Mouse (Mus musculus) midbrain, embryonic 13.5 days (tissue): ENCODE data around the gene Atp6v0a2. TPM values are rescaled to one million over a fixed set of nuclear protein-coding genes. Genes with fewer than 3 reads are reported as not detected.
A peak's percentile ranks its signal among the peaks of the same experiment; 100 is the strongest.
"Not testable (repeated sequence)": the region's sequence is repeated elsewhere in the genome, so short reads cannot be mapped to it uniquely, and the experiment has no call there.

Experiments used
- ATAC-seq: fragments of 200-750 bp; cut with Nextera tagmentation; 2 replicates; pipeline ENCODE4 v1.8.0; 2017; ENCODE audit warnings: mild to moderate bottlenecking, moderate TSS enrichment, moderate library complexity
- H3K27ac ChIP-seq: fragments of 300-500 bp; sonication (generic); 2 replicates; pipeline ENCODE4 v1.5.1; 2015; ENCODE audit warnings: inconsistent platforms, mild to moderate bottlenecking, moderate library complexity
- H3K27me3 ChIP-seq: fragments of 300-500 bp; sonication (generic); 2 replicates; pipeline ENCODE4 v1.6.1; 2015; ENCODE audit warnings: mild to moderate bottlenecking, inconsistent platforms
- H3K36me3 ChIP-seq: fragments of 300-500 bp; sonication (generic); 2 replicates; pipeline ENCODE4 v1.6.1; 2015; ENCODE audit warnings: mild to moderate bottlenecking, inconsistent platforms
- H3K4me1 ChIP-seq: fragments of 300-500 bp; sonication (generic); replicated peaks from 2 replicates; pipeline ENCODE4 v1.6.1; 2015; ENCODE audit warnings: inconsistent platforms
- H3K4me2 ChIP-seq: fragments of 300-500 bp; sonication (generic); replicated peaks from 2 replicates; pipeline ENCODE4 v1.6.1; 2015; ENCODE audit warnings: moderate library complexity, mild to moderate bottlenecking, inconsistent platforms
- H3K4me3 ChIP-seq: fragments of 300-500 bp; sonication (generic); replicated peaks from 2 replicates; pipeline ENCODE4 v1.5.1; 2015; ENCODE audit warnings: mild to moderate bottlenecking, inconsistent platforms
- H3K9ac ChIP-seq: fragments of 300-500 bp; sonication (generic); replicated peaks from 2 replicates; pipeline ENCODE4 v1.6.1; 2015; ENCODE audit warnings: mild to moderate bottlenecking, inconsistent platforms
- H3K9me3 ChIP-seq: fragments of 300-500 bp; sonication (generic); 2 replicates; pipeline ENCODE4 v1.6.1; 2016; ENCODE audit warnings: mild to moderate bottlenecking, inconsistent platforms
- WGBS: fragments of 180-500 bp; shearing (Covaris S2); methylation state at CpG from one replicate; pipeline ENCODE4 v1.1.7; 2015; 5-methylcytosine and 5-hydroxymethylcytosine counted together
- polyA plus RNA-seq: library from polyadenylated mRNA; unstranded; fragments of >200 nt; fragmentation: Nextera tagmentation; extraction: Ambion mirVana; gene quantifications from 2 replicates; pipeline ENCODE4 v1.2.1, GENCODE M21; 2015

The Atp6v0a2 gene
- polyA plus RNA-seq, 1 experiment from 2014 or later: 47.3 TPM

DNA sequence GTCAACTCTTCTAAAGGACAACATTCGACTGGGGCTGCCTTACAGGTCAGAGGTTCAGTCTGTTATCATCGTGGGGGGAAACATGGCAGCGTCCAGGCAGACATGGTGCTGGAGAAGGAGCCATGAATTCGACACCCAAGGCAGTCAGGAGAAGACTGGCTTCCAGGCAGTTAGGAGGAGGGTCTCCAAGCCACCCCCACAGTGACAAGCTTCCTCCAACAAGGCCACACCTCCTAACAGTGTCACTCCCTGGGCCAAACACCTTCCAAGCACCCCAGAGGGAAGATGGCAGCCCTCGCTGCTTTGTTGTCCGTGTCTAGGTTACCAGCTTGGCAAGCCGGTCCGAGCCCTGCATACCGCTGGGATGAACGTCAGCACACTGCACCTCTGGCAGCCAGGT lies 9.7 kb upstream of the Atp6v0a2 start:
- Histone ChIP-seq H3K36me3 (peaks cover 61% of the 10 kb centered on the region), H3K27me3 (no peaks in the 10 kb centered on the region), H3K9ac (no peak overlapping the region), H3K4me2 (no peak overlapping the region), H3K9me3 (no peaks in the 10 kb centered on the region), H3K27ac (no peak overlapping the region), H3K4me3 (no peak overlapping the region), H3K4me1 (no peaks in the 10 kb centered on the region)
- 87% methylated on average over 10 of the region's 10 CpGs for WGBS
- no peak for ATAC-seq

DNA sequence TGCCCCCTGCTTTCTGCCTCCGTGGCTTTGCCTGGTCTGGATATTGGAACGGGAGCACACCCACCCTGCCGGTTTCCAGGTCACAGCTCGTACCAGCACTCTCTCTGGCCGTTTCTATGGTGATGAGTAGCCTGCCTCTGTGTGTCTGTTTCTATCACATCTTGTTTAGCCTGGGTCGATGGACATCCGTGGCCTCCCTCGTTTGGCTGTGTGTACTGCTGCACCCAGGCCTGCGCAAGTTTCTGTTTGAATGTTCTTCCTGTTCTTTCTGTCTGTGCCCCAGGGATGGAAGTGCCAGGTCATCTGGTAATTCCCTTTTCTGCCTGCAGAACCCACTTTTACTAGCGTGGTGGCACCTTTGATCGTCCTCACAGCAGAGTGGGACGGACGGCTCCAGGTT lies 7.0 kb upstream of the Atp6v0a2 start:
- H3K36me3 ChIP-seq: peaks cover 56% of the 10 kb centered on the region
- H3K27me3 ChIP-seq: no peaks in the 10 kb centered on the region
- no peak overlapping the region for H3K4me2 ChIP-seq
- no peak overlapping the region for H3K4me3 ChIP-seq
- ATAC-seq: no peak
- H3K9me3 ChIP-seq: no peaks in the 10 kb centered on the region
- no peak overlapping the region for H3K27ac ChIP-seq
- no peaks in the 10 kb centered on the region for H3K4me1 ChIP-seq
- no peak overlapping the region for H3K9ac ChIP-seq
- 69% methylated on average over 13 of the region's 13 CpGs for WGBS

DNA sequence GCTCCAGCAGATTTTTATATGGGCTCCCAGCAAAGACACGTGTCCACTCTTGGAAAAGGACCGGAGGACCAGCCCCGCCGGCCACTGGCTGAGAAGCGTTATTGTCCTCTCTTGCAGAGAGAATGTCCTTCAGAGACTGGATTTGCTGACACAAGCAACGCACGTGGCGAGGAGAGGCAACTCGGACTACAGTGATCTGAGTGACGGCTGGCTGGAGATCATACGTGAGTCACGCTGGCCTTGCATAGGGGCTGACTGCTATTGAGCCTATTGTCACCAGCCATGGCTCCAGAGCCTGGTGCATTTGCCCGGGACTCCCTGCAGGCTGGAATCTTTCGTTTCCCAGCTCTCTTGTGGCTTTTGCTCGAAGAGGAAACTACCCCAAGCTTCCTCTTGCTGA lies 5.5 kb upstream of the Atp6v0a2 start:
- Histone ChIP-seq H3K9ac (no peak overlapping the region), H3K36me3 (peaks cover 53% of the 10 kb centered on the region), H3K4me1 (peaks cover 1% of the 10 kb centered on the region), H3K27ac (no peak overlapping the region), H3K27me3 (no peaks in the 10 kb centered on the region), H3K4me2 (no peak overlapping the region), H3K4me3 (no peak overlapping the region), H3K9me3 (no peaks in the 10 kb centered on the region)
- ATAC-seq: no peak
- 89% methylated on average over 15 of the region's 15 CpGs for WGBS

DNA sequence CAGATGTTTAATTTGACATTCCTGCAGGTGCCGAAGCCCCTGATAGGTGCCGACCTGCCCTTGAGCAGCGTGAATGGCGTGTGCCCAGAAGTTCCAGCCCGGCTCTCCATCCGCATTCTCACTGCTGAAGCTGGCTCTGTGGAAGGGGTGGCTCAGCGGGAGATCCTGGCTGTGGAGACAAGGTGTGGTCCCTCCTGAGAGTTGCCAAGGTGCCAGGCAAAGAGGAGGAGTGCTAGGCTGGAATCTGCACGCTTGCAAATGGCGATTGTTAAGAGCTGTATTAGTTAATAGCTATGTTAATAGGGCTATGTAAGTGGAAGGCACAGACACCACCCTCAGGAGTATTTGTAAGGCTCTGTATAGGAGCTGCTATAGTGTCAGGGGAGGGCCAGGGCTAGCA lies 4.1 kb upstream of the Atp6v0a2 start:
- H3K9ac ChIP-seq: no peak overlapping the region
- WGBS: 96% methylated on average over 9 of the region's 9 CpGs
- H3K4me3 ChIP-seq: no peak overlapping the region
- no peaks in the 10 kb centered on the region for H3K9me3 ChIP-seq
- H3K4me1 ChIP-seq: peaks cover 6% of the 10 kb centered on the region
- H3K4me2 ChIP-seq: no peak overlapping the region
- peaks cover 43% of the 10 kb centered on the region for H3K36me3 ChIP-seq
- H3K27me3 ChIP-seq: no peaks in the 10 kb centered on the region
- H3K27ac ChIP-seq: no peak overlapping the region
- ATAC-seq: no peak

DNA sequence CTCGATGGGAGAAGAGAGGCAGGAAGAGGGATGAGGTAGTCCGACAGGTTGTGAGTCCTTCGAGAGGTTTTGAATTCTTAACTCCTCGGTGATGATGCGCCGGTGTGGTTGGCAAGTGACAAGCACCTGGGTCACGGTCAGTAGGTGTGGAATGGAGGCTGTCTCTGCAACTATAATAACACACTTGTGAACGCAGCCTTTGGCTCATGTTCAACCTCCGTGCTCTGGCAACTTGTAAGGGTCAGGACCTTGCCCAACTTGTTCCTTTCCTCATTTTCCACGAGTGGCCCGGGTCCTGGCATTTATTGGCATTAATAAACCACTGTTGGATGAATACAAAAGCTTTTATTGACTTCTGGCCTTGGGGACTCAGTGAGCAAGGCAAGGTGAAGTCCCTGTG lies 1.3 kb downstream of the Atp6v0a2 start:
- Histone ChIP-seq H3K36me3 (peaks cover 26% of the 10 kb centered on the region), H3K4me3 (peak overlapping the region; percentile 80), H3K4me2 (peak overlapping the region; percentile 96), H3K4me1 (peaks cover 18% of the 10 kb centered on the region), H3K9me3 (no peaks in the 10 kb centered on the region), H3K27me3 (no peaks in the 10 kb centered on the region), H3K9ac (peak overlapping the region; percentile 89), H3K27ac (no peak overlapping the region)
- 33% methylated on average over 11 of the region's 11 CpGs for whole genome bisulfite sequencing
- ATAC-seq: no peak

DNA sequence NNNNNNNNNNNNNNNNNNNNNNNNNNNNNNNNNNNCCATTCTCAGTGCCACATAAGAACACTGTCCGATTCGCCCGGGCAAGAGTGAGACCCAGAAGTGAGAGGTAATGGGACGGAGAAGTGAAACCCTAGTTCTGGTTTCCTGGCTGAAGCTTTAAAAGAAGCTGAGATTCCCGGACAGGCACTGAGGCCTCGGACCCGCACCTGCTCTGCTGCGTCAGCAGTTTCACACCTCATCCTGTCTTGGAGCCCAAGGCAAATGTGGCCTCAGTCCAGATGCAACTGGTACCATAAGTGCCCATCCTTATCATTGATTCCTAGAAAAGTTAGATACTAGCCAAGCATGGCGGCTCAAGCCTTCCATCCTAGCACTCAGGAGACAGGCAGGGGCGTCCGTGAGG lies 3.3 kb downstream of the Atp6v0a2 start:
- no peaks in the 10 kb centered on the region for H3K27me3 ChIP-seq
- no peak overlapping the region for H3K27ac ChIP-seq
- no peak overlapping the region for H3K4me2 ChIP-seq
- no peak overlapping the region for H3K4me3 ChIP-seq
- no peak overlapping the region for H3K9ac ChIP-seq
- ATAC-seq: no peak
- H3K9me3 ChIP-seq: no peaks in the 10 kb centered on the region
- H3K36me3 ChIP-seq: peaks cover 37% of the 10 kb centered on the region
- peaks cover 18% of the 10 kb centered on the region for H3K4me1 ChIP-seq
- 95% methylated on average over 11 of the region's 11 CpGs for WGBS

DNA sequence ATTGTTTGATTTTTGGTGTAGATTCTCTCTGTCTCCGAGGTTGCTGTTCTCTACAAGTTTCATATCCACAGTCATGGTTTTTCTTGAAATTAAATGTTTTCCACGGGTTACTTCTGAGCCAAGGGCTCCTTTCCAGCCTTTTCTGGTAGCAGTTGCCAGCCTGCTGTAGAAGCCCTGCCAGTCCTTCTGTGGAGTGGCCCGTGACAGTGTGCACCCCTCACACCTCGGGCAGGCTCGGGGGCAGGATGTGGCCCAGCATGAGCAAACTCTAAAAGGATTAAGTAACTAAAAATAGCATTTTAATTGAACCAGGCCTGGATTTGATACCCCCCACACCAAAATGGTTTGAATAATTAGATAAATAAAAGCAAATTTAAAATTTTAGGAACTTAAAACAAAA lies 4.1 kb downstream of the Atp6v0a2 start:
- Histone ChIP-seq H3K4me1 (peaks cover 18% of the 10 kb centered on the region), H3K9ac (no peak overlapping the region), H3K9me3 (no peaks in the 10 kb centered on the region), H3K4me3 (no peak overlapping the region), H3K4me2 (no peak overlapping the region), H3K27me3 (no peaks in the 10 kb centered on the region), H3K36me3 (peaks cover 39% of the 10 kb centered on the region), H3K27ac (no peak overlapping the region)
- WGBS: 79% methylated on average over 5 of the region's 5 CpGs
- ATAC-seq: no peak

DNA sequence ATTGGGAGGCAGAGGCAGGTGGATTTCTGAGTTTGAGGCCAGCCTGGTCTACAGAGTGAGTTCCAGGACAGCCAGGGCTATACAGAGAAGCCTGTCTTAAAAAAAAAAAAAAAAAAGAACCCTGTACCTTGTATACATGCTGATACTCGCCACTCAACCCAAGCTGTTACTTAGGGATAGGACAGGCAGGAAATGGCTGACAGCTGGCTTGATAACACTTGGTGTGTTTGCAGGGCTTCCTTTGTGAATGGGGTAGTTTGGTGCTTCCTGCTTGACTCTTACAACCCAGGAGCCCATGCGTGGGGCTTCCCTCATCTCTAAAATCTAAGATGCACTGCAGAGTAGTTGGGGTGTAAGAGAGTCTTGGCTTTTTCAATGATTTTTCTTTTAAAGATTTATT lies 5.0 kb downstream of the Atp6v0a2 start:
- Histone ChIP-seq H3K9ac (no peak overlapping the region), H3K4me1 (peaks cover 12% of the 10 kb centered on the region), H3K27me3 (no peaks in the 10 kb centered on the region), H3K27ac (no peak overlapping the region), H3K9me3 (no peaks in the 10 kb centered on the region), H3K36me3 (peaks cover 48% of the 10 kb centered on the region), H3K4me2 (no peak overlapping the region), H3K4me3 (no peak overlapping the region)
- WGBS: 98% methylated on average over 2 of the region's 2 CpGs
- ATAC-seq: no peak

DNA sequence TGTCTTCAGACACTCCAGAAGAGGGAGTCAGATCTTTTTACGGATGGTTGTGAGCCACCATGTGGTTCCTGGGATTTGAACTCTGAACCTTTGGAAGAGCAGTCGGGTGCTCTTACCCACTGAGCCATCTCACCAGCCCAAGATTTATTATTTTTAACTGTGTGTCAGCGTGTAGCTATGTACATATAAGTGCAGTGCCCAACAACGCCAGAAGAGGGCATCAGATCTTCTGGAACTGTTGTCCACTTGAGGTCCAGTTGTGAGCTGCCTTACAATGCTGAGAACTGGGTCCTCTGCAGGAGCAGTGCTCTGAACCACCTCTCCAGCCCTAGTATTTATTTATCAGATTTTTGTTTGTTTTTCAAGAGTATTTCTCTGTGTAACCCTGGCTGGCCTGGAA lies 6.7 kb downstream of the Atp6v0a2 start:
- not testable (repeated sequence) for ATAC-seq, H3K27ac ChIP-seq, H3K4me3 ChIP-seq, H3K4me1 ChIP-seq, H3K9me3 ChIP-seq, H3K9ac ChIP-seq, H3K4me2 ChIP-seq, H3K27me3 ChIP-seq
- peaks cover 64% of the 10 kb centered on the region for H3K36me3 ChIP-seq
- 89% methylated on average over 4 of the region's 4 CpGs for WGBS

DNA sequence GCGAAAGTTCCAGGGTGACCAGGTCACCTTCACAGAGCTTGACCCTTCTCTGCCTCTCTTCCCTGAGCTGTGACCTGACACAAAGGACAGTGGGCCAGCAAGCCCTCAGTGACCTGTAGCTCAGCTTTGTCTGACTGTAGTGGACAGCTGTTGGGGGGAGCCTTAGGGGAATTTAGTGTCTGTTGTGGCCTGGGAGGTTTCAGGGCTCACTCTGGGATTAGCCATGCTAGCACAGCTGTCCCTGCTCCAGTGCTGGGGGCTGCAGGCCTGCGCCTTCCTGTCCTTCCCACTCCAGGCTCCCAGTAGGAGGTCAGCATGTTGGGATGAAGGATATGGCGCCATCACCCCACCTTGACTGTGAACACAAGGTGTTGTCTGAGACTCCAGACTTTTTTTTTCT lies 7.8 kb downstream of the Atp6v0a2 start:
- H3K4me1 ChIP-seq: no peaks in the 10 kb centered on the region
- H3K27ac ChIP-seq: no peak overlapping the region
- no peak overlapping the region for H3K4me2 ChIP-seq
- no peak for ATAC-seq
- H3K9me3 ChIP-seq: no peaks in the 10 kb centered on the region
- no peak overlapping the region for H3K9ac ChIP-seq
- H3K4me3 ChIP-seq: no peak overlapping the region
- 99% methylated on average over 3 of the region's 3 CpGs for WGBS
- H3K36me3 ChIP-seq: peaks cover 75% of the 10 kb centered on the region
- H3K27me3 ChIP-seq: no peaks in the 10 kb centered on the region

DNA sequence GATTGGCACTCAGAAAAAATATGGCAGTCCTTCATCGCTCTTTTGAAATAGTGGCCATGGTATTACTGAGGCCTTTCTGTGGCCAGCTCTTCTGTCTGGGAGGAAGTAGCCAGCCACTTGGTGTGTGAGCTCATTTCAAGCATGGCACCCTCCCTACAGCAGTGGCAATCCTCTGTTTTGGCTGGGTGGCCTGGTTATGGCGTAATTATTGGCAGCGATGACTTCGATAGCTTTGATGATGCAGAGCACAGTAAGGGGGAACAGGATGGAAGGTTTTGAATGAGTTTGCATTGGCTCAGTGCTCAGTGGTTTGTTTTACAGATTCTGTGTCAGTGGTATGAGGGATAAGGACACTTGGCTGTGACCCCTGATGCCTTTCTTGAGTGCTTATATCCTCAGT lies 8.3 kb downstream of the Atp6v0a2 start:
- Histone ChIP-seq H3K9ac (no peak overlapping the region), H3K27ac (no peak overlapping the region), H3K4me1 (no peaks in the 10 kb centered on the region), H3K36me3 (peaks cover 80% of the 10 kb centered on the region), H3K4me3 (no peak overlapping the region), H3K27me3 (no peaks in the 10 kb centered on the region), H3K9me3 (no peaks in the 10 kb centered on the region), H3K4me2 (no peak overlapping the region)
- 95% methylated on average over 4 of the region's 4 CpGs for WGBS
- no peak for ATAC-seq

DNA sequence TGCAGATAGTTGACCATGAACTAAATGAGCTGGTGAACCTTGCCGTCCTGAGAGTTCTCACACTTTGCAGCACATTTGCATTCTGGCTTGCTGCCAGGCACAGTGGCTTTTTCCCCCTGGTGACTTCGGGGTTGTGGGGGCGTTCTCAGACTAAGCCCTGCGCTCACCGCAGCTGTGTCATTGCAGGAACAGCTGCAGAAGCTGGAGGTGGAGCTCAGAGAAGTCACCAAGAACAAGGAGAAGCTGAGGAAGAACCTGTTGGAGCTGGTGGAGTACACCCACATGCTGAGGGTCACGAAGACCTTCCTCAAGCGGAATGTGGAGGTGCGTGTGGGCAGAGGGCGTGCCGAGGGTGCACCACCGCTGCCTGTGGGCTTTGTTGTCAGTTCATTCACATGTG lies 8.9 kb downstream of the Atp6v0a2 start:
- H3K36me3 ChIP-seq: peaks cover 86% of the 10 kb centered on the region

DNA sequence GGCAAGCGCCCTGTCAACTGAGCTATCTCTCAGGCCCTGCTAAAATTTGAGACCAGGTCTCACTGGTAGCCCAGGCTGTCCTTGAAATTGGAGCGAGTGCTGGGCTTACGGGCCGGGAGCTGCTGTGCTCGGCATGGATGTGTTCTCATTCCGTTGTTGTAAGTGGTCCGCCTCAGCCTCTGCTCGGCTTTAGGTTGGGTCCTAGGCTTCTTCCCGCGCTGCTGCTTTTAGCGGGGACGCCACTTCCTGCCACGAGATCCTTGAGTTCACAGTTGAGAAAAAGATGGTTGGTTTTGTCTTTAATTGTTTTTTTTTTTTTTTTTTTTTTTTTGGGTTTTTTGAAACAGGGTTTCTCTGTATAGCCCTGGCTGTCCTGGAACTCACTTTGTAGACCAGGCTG lies 9.5 kb downstream of the Atp6v0a2 start:
- Histone ChIP-seq H3K36me3 (peaks cover 92% of the 10 kb centered on the region), H3K9ac (no peak overlapping the region), H3K4me2 (no peak overlapping the region), H3K4me1 (no peaks in the 10 kb centered on the region), H3K27ac (no peak overlapping the region), H3K27me3 (no peaks in the 10 kb centered on the region), H3K4me3 (no peak overlapping the region), H3K9me3 (no peaks in the 10 kb centered on the region)
- WGBS: 98% methylated on average over 13 of the region's 13 CpGs
- no peak for ATAC-seq

More for the DNA sequence above, 8.9 kb downstream of the Atp6v0a2 start:
- H3K9me3 ChIP-seq: no peaks in the 10 kb centered on the region
- 85% methylated on average over 11 of the region's 11 CpGs for WGBS
- no peaks in the 10 kb centered on the region for H3K27me3 ChIP-seq
- H3K27ac ChIP-seq: no peak overlapping the region
- H3K9ac ChIP-seq: no peak overlapping the region
- no peak overlapping the region for H3K4me2 ChIP-seq
- H3K4me1 ChIP-seq: no peaks in the 10 kb centered on the region
- no peak overlapping the region for H3K4me3 ChIP-seq
- ATAC-seq: no peak
